Mouse (Mus musculus): ENCODE results near the gene Dhx16. TPM values are rescaled to one million over a fixed set of nuclear protein-coding genes. Genes with fewer than 3 reads are reported as not detected.

Dhx16 gene
- polyA plus RNA-seq, 1 experiment from 2014 or later, result 50.7 TPM

GRCm38 (mm10) chr17:35864832-35865353 lies 14.7 kb upstream of the Dhx16 start:
- WGBS (ENCODE audit: insufficient replicate concordance), result 36% methylated on average over 10 of the region's 10 CpGs
- peaks cover 70% of the 10 kb centered on the region for H3K27me3 ChIP-seq (replicated peaks)
- H3K36me3 ChIP-seq, result no peaks in the 10 kb centered on the region; the same call in 1 of the 2 replicates
- no peaks in the 10 kb centered on the region for H3K9me3 ChIP-seq (replicated peaks)
- H3K4me3 ChIP-seq, result peak overlapping the region; percentile 61
- H3K4me2 ChIP-seq, result peak overlapping the region; percentile 91
- peak overlapping the region; percentile 78; the same call in 1 of the 2 replicates for H3K27ac ChIP-seq
- no peak for ATAC-seq
- peaks cover 79% of the 10 kb centered on the region for H3K4me1 ChIP-seq
- peak overlapping the region; percentile 66; the same call in 1 of the 2 replicates for H3K9ac ChIP-seq

- peak within 1 kb of the TSS; percentile 66 for H3K9ac ChIP-seq
- H3K27me3 ChIP-seq (replicated peaks), result peaks cover 70% of the 10 kb centered on the region
- no peaks in the 10 kb centered on the region; the same call in 1 of the 2 replicates for H3K36me3 ChIP-seq
- peak within 1 kb of the TSS; percentile 78 for H3K27ac ChIP-seq
- peaks cover 79% of the 10 kb centered on the region for H3K4me1 ChIP-seq
- peak within 1 kb of the TSS; percentile 61 for H3K4me3 ChIP-seq
- peak within 1 kb of the TSS; percentile 91 for H3K4me2 ChIP-seq
- no peak for ATAC-seq
- H3K9me3 ChIP-seq (replicated peaks), result no peaks in the 10 kb centered on the region
- WGBS (ENCODE audit: insufficient replicate concordance), result under 1% methylated on average over 48 of the region's 48 CpGs
Observed at GRCm38 (mm10) chr17:35865481-35866280, 13.9 kb upstream of the Dhx16 start, which contains the start of gene Ppp1r18. Gene Ppp1r18, plus strand, starts transcription at chr17:35865593.

DNA sequence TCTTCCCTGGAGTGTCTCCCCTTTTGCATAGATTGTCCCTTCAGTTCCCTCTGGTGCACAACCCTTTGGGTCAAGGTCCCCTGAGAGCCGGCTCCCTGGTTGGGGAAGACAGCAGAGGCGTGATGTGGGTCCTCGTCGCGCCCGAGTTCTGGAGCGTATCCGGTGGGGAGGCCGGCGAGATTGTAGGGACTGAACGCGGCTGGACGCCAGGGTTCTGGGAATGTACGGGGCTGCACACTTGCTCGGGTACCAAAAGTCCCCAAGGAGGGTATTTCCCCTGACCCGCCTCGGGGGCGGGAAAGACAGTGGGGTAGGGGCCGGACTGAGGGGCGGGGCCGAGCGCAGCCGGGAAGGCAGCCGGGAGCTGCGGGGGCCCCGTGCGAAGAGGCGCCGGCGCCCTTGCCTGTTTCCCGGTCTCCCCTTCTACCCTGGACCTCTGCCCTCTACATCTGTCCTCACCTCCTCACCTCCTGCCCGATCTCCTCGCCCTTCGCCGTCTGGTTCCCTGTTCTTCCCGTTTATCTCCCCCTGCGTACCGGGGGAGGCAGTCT lies 13.3 kb upstream of the Dhx16 start:
- peak overlapping the region; percentile 91 for H3K4me2 ChIP-seq
- peak overlapping the region; percentile 61 for H3K4me3 ChIP-seq
- WGBS (ENCODE audit: insufficient replicate concordance), result under 1% methylated on average over 38 of the region's 38 CpGs
- peaks cover 4% of the 10 kb centered on the region for H3K36me3 ChIP-seq
- peak overlapping the region; percentile 66 for H3K9ac ChIP-seq
- H3K27me3 ChIP-seq (replicated peaks), result peaks cover 70% of the 10 kb centered on the region
- peaks cover 4% of the 10 kb centered on the region; the same call in 1 of the 2 replicates for H3K9me3 ChIP-seq (replicated peaks)
- H3K4me1 ChIP-seq, result peaks cover 81% of the 10 kb centered on the region
- ATAC-seq, result no peak
- H3K27ac ChIP-seq, result peak overlapping the region; percentile 78

GRCm38 (mm10) chr17:35866911-35867890 lies 12.4 kb upstream of the Dhx16 start:
- Histone ChIP-seq H3K4me1 (peaks cover 77% of the 10 kb centered on the region), H3K36me3 (peaks cover 7% of the 10 kb centered on the region), H3K9me3 (replicated peaks) (peaks cover 6% of the 10 kb centered on the region; the same call in 1 of the 2 replicates), H3K4me2 (peak overlapping the region; percentile 91), H3K4me3 (peak overlapping the region; percentile 61), H3K27me3 (replicated peaks) (peaks cover 70% of the 10 kb centered on the region), H3K27ac (peak overlapping the region; percentile 78), H3K9ac (peak overlapping the region; percentile 66)
- no peak for ATAC-seq
- WGBS (ENCODE audit: insufficient replicate concordance), result 4% methylated on average over 26 of the region's 26 CpGs

DNA sequence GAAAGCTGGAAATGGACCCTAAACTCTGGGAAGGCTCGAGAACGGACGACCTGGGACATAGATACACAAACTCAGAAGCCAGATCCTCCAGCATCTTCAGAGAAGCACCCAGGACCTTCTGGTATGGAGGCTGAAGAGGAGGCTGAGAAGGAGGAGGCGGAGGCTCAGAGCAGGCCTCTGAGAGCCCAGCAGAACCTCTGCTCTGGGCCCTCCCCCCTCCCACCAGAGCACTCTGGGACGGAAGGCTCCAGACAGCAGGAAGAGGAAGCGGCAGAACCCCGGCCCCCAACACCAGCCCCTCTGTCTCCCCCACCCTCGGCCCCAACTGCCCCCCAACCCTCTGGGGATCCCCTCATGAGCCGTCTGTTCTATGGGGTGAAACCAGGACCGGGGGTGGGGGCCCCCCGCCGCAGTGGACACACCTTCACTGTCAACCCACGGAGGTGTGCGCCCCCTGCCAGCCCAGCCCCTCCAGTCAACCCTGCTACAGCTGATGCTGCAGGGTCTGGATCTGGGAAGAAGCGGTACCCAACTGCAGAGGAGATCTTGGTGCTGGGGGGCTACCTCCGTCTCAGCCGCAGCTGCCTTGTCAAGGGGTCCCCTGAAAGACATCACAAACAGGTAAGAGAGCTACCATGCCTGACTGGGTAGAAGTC lies 11.3 kb upstream of the Dhx16 start:
- peaks cover 64% of the 10 kb centered on the region for H3K27me3 ChIP-seq (replicated peaks)
- peaks cover 7% of the 10 kb centered on the region for H3K36me3 ChIP-seq
- H3K4me1 ChIP-seq, result peaks cover 83% of the 10 kb centered on the region
- peak overlapping the region; percentile 61 for H3K4me3 ChIP-seq
- peaks cover 6% of the 10 kb centered on the region; the same call in 1 of the 2 replicates for H3K9me3 ChIP-seq (replicated peaks)
- ATAC-seq, result no peak
- peak overlapping the region; percentile 62 for H3K9ac ChIP-seq
- 15% methylated on average over 17 of the region's 17 CpGs for WGBS (ENCODE audit: insufficient replicate concordance)
- H3K4me2 ChIP-seq, result peak overlapping the region; percentile 91
- H3K27ac ChIP-seq, result peak overlapping the region; percentile 78

- Histone ChIP-seq H3K9me3 (replicated peaks) (peaks cover 6% of the 10 kb centered on the region; the same call in 1 of the 2 replicates), H3K27me3 (replicated peaks) (peaks cover 58% of the 10 kb centered on the region), H3K4me3 (peak overlapping the region; percentile 61), H3K36me3 (peaks cover 7% of the 10 kb centered on the region), H3K9ac (peak overlapping the region; percentile 62), H3K4me2 (peak overlapping the region; percentile 91), H3K27ac (peak overlapping the region; percentile 78), H3K4me1 (peaks cover 90% of the 10 kb centered on the region)
- ATAC-seq, result no peak
- 6% methylated on average over 7 of the region's 7 CpGs for WGBS (ENCODE audit: insufficient replicate concordance)
Observed at GRCm38 (mm10) chr17:35868961-35869345, 10.7 kb upstream of the Dhx16 start.

DNA sequence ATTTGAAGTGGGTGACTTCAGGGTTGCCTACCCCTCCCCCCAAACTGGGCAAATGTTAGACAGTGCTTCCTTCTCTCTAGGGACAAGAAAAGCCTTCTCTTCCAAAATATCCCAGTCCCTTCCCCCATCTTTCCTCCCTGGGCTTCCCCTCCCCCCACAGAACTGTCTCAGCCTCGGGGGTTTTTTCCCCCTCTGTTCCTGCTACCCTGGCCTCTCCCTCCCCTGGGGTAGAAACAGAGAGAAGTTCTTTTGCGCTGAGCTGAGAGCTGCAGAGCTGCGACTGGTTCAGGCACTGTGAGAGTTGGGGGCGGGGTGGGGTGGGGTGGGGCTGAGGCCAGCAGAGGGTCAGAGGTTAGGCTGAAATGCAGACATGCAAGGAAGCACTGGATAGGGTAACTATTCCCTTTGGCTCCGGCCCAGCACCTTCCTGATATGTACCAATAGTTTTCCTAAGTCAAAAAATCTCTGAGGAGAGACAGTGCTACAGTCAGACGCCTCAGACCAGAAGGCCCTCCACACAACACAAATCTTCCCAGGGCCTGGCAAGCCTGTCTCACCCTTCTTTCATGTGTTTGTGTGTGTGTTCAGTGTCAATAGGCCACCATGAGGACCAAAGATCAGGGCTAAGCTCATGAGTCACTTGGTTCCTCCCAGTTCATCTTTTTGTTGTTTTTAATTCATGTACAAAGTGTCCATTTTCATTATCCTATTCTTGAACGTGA lies 10.1 kb upstream of the Dhx16 start:
- H3K4me2 ChIP-seq, result peak overlapping the region; percentile 91
- H3K27me3 ChIP-seq (replicated peaks), result peaks cover 52% of the 10 kb centered on the region
- WGBS (ENCODE audit: insufficient replicate concordance), result 8% methylated on average over 7 of the region's 7 CpGs
- peaks cover 93% of the 10 kb centered on the region for H3K4me1 ChIP-seq
- H3K9me3 ChIP-seq (replicated peaks), result peaks cover 6% of the 10 kb centered on the region; the same call in 1 of the 2 replicates
- peak overlapping the region; percentile 78 for H3K27ac ChIP-seq
- peak overlapping the region; percentile 61 for H3K4me3 ChIP-seq
- H3K9ac ChIP-seq, result peak overlapping the region; percentile 62
- peak; percentile 22 for ATAC-seq
- peaks cover 11% of the 10 kb centered on the region for H3K36me3 ChIP-seq

DNA sequence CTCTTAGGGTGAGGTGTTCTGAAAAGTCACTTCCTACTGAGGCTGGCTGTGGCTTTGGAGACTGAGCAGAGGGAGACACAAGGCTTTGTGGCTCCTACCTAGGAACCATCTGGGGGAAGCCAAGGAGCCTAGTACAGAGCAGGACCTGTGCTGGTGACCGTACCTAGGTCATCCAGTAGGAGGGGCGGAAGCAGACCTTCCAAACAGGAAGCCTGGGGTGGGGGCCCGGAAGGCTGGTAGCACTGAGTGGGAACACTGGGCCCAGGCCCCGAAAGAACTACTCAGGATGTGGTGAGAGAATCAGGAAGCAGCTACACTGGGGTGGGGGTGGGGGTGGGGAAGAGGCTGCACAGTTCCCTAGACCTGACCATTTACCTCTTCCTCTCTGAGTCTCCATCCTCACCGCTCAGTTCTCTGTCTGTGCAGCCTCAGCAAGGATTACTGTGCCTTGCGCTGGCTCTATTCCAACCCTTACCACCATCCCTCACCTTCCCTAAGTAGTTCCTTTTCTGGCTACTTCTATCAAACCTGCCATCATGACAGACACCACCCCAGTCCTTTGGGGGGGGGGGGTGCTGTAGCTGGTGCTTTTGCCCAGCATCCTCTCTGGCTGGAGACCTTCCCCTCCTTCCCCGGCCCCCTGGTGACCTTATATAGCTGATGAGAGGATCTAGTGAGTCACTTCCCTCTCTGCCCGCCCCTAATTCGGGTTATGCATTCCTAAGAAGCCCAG lies 9.3 kb upstream of the Dhx16 start:
- H3K4me3 ChIP-seq, result peak overlapping the region; percentile 61
- ATAC-seq, result peak; percentile 50
- peaks cover 19% of the 10 kb centered on the region for H3K36me3 ChIP-seq
- H3K9ac ChIP-seq, result no peak overlapping the region; the same call in 1 of the 2 replicates
- peaks cover 44% of the 10 kb centered on the region for H3K27me3 ChIP-seq (replicated peaks)
- H3K4me1 ChIP-seq, result peaks cover 88% of the 10 kb centered on the region
- 15% methylated on average over 9 of the region's 9 CpGs for WGBS (ENCODE audit: insufficient replicate concordance)
- H3K9me3 ChIP-seq (replicated peaks), result peaks cover 6% of the 10 kb centered on the region; the same call in 1 of the 2 replicates
- peak overlapping the region; percentile 78 for H3K27ac ChIP-seq
- peak overlapping the region; percentile 91 for H3K4me2 ChIP-seq

DNA sequence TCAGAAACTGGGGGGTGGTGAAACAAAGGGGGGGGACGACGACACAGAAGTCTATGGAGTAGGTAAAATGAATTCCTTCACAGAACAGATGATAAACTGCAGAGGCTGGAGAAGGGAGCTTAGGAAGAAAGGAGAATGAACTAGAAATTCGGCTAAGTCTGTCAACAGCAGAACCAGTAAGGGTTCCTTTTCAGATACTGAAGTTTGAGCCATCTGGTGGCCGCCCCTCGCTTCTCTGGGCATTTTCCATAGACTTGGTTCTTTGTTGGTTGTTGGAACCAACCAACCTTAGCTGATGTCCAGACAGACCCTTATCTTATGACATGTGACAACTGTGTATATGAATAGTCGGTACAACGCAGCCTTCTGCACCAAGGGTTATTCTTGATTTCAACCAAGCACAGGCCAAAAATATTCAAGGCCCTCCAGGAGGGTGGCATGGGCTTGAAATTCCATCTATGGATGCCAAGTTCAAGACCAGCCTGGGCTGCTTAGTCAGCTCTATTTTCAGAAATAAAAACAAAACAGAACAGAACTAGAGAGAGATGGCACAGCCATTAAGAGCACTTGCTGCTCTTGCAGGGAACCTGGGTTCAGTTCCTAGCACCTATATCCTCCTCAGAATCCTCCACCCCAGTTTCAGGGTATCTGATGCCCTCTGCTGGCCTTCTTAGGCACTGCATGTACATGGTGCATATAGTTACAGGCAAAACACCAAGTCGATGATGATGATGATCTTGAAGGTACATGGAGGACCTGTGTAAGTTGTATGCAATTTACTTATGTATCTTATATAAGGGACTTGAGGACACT lies 8.5 kb upstream of the Dhx16 start:
- peaks cover 19% of the 10 kb centered on the region for H3K36me3 ChIP-seq
- H3K9me3 ChIP-seq (replicated peaks), result peaks cover 6% of the 10 kb centered on the region; the same call in 1 of the 2 replicates
- H3K27ac ChIP-seq, result peak overlapping the region; percentile 78
- WGBS (ENCODE audit: insufficient replicate concordance), result 35% methylated on average over 8 of the region's 8 CpGs
- peak overlapping the region; percentile 61 for H3K4me3 ChIP-seq
- no peak overlapping the region; the same call in 1 of the 2 replicates for H3K9ac ChIP-seq
- ATAC-seq, result no peak
- H3K4me2 ChIP-seq, result peak overlapping the region; percentile 91
- peaks cover 36% of the 10 kb centered on the region for H3K27me3 ChIP-seq (replicated peaks)
- peaks cover 80% of the 10 kb centered on the region for H3K4me1 ChIP-seq
